Mouse (Mus musculus) heart, embryonic 11.5 days (tissue): ENCODE results near the gene Fam221a. TPM values are rescaled to one million over a fixed set of nuclear protein-coding genes. Genes with fewer than 3 reads are reported as not detected.
"Not testable (repeated sequence)": the region's sequence is repeated elsewhere in the genome, so short reads cannot be mapped to it uniquely, and the experiment has no call there.

Experiments used
- ATAC-seq: fragments of 200-750 bp; cut with Nextera tagmentation; replicated peaks from 2 replicates; pipeline ENCODE4 v1.8.0; 2017; ENCODE audit warnings: moderate library complexity; ENCODE audit not compliant: insufficient number of reproducible peaks, low FRiP score, low TSS enrichment
- H3K27ac ChIP-seq: fragments of 300-500 bp; sonication (generic); 2 replicates; pipeline ENCODE4 v1.5.1; 2014; ENCODE audit warnings: mild to moderate bottlenecking, low read depth, low read length
- H3K27me3 ChIP-seq: fragments of 300-500 bp; sonication (generic); 2 replicates; pipeline ENCODE4 v1.6.1; 2014; ENCODE audit warnings: mild to moderate bottlenecking, low read length, mixed read lengths; ENCODE audit not compliant: control insufficient read depth, insufficient read depth
- H3K36me3 ChIP-seq: fragments of 300-500 bp; sonication (generic); 2 replicates; pipeline ENCODE4 v1.6.1; 2014; ENCODE audit warnings: mild to moderate bottlenecking, low read length, moderate library complexity, mixed read lengths; ENCODE audit not compliant: control insufficient read depth, insufficient read depth
- H3K4me1 ChIP-seq: fragments of 300-500 bp; sonication (generic); 2 replicates; pipeline ENCODE4 v1.6.1; 2014; ENCODE audit warnings: low read length; ENCODE audit not compliant: control insufficient read depth, insufficient read depth
- H3K4me2 ChIP-seq: fragments of 300-500 bp; sonication (generic); 2 replicates; pipeline ENCODE4 v1.6.1; 2014; ENCODE audit warnings: mild to moderate bottlenecking, moderate library complexity
- H3K4me3 ChIP-seq: fragments of 300-500 bp; sonication (generic); 2 replicates; pipeline ENCODE4 v1.5.1; 2014; ENCODE audit warnings: low read depth, low read length
- H3K9ac ChIP-seq: fragments of 300-500 bp; sonication (generic); 2 replicates; pipeline ENCODE4 v1.6.1; 2014; ENCODE audit warnings: mild to moderate bottlenecking, low read depth, low read length, moderate library complexity
- H3K9me3 ChIP-seq: fragments of 300-500 bp; sonication (generic); replicated peaks from 2 replicates; pipeline ENCODE4 v1.6.1; 2016; ENCODE audit warnings: low read length; ENCODE audit not compliant: control insufficient read depth
- WGBS: fragments of 180-500 bp; shearing (Covaris S2); extraction: QIAGEN DNeasy Blood & Tissue Kit; methylation state at CpG from one replicate; pipeline ENCODE4 v1.1.7; 2014; ENCODE audit not compliant: insufficient replicate concordance; 5-methylcytosine and 5-hydroxymethylcytosine counted together
- polyA plus RNA-seq: library from polyadenylated mRNA; unstranded; fragments of >200 nt; fragmentation: Nextera tagmentation; extraction: Ambion mirVana; gene quantifications from 2 replicates; pipeline ENCODE4 v1.2.1, GENCODE M21; 2014

Gene Fam221a
- polyA plus RNA-seq, 1 experiment from 2014 or later = 4.6 TPM

GRCm38 (mm10) chr6:49398365-49398764, 30.8 kb downstream of the Fam221a start:
- Histone ChIP-seq H3K4me2 (no peak overlapping the region), H3K9ac (no peak overlapping the region), H3K9me3 (no peaks in the 10 kb centered on the region), H3K4me1 (no peaks in the 10 kb centered on the region), H3K27me3 (no peaks in the 10 kb centered on the region), H3K36me3 (no peaks in the 10 kb centered on the region), H3K27ac (no peak overlapping the region), H3K4me3 (no peak overlapping the region)
- ATAC-seq = no peak

DNA sequence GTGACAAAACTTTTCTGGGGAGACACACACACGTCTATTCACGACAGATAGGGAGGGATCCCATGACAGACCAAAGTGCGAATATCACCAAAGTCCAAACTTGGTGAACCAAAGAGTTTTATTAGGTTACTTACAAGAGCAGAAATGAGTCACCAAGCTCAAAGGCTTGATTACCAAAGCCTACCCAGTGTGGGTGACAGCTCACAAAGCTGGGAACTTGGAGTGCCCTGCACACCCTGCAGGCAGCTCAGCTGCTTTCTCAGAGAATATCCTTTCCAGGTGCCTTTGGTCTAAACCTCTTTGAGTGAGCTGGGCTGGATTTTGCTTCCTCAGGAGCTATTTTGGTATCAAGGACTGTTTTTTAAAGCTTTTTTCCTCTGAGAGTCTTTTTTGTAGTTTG, 43.3 kb downstream of the Fam221a start:
- no peak overlapping the region for H3K4me3 ChIP-seq
- no peaks in the 10 kb centered on the region for H3K36me3 ChIP-seq
- no peak overlapping the region for H3K27ac ChIP-seq
- H3K9me3 ChIP-seq = no peaks in the 10 kb centered on the region
- no peak for ATAC-seq
- H3K4me2 ChIP-seq = no peak overlapping the region
- H3K4me1 ChIP-seq = no peaks in the 10 kb centered on the region
- H3K27me3 ChIP-seq = no peaks in the 10 kb centered on the region
- H3K9ac ChIP-seq = no peak overlapping the region
- 72% methylated on average over 3 of the region's 3 CpGs for WGBS

DNA sequence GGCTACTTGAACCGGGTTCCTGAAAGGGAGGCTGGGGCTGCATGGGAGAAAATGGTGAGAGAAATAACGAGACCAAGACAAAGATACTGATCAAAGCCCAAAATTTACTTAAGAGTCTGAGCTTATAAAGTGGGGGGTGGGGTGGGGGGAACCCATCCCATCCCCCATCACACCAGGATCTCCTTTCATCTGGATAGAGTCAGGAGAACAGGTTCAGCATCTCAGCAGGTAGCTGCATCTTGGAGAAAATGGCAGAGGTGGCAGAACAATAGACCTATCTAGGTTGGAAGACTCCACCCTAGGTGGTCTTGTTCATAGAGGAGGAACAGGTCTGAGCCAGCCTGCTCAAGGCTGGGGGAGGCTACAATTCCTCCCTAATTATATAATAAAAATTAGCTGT, 45.4 kb downstream of the Fam221a start:
- not testable (repeated sequence) for H3K4me3 ChIP-seq, H3K27me3 ChIP-seq, ATAC-seq, H3K27ac ChIP-seq, H3K4me1 ChIP-seq, H3K4me2 ChIP-seq, H3K9me3 ChIP-seq, H3K36me3 ChIP-seq, H3K9ac ChIP-seq
- WGBS = 60% methylated on average over 2 of the region's 2 CpGs

GRCm38 (mm10) chr6:49415971-49416370, 48.4 kb downstream of the Fam221a start:
- no peaks in the 10 kb centered on the region for H3K4me1 ChIP-seq
- H3K9ac ChIP-seq = no peak overlapping the region
- 77% methylated on average over 1 of the region's 1 CpGs for WGBS
- no peak for ATAC-seq
- no peaks in the 10 kb centered on the region for H3K36me3 ChIP-seq
- H3K9me3 ChIP-seq = no peaks in the 10 kb centered on the region
- no peak overlapping the region for H3K27ac ChIP-seq
- no peak overlapping the region for H3K4me2 ChIP-seq
- H3K4me3 ChIP-seq = no peak overlapping the region
- no peaks in the 10 kb centered on the region for H3K27me3 ChIP-seq

DNA sequence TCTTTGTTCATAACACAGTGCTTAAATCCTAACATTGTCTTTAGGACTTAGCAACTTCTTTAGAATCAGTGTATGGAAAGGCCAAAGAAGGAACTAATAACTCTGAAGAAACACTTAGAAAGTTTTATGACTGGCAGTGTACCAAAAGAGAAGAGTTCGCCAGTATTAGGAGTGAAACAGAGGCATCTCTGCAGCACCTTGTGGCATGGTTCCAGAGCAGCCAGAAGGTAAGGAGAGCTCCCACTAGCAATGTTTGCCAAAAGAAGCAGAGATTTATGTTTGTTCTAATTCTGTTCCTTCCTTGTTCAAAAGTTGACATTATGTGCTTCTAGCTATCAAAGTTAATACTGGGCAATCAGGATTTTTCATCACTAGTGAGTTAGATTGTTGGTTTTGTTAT, 69.8 kb downstream of the Fam221a start:
- H3K4me1 ChIP-seq = no peaks in the 10 kb centered on the region
- H3K4me2 ChIP-seq = no peak overlapping the region
- no peak overlapping the region for H3K4me3 ChIP-seq
- ATAC-seq = no peak
- no peaks in the 10 kb centered on the region for H3K9me3 ChIP-seq
- no peaks in the 10 kb centered on the region for H3K27me3 ChIP-seq
- WGBS = 63% methylated on average over 1 of the region's 1 CpGs
- no peak overlapping the region for H3K27ac ChIP-seq
- no peaks in the 10 kb centered on the region for H3K36me3 ChIP-seq
- H3K9ac ChIP-seq = no peak overlapping the region

Other genes starting within 250 kb of the Fam221a start
- 74.4 and 78.3 TPM in 2 replicates for gene Igf2bp3, start 152.8 kb upstream of the Fam221a start, polyA plus RNA-seq
- gene Tra2a, start 103.7 kb upstream of the Fam221a start, polyA plus RNA-seq = 27.3 and 40.4 TPM in 2 replicates
- gene Ccdc126, start 48.5 kb upstream of the Fam221a start, polyA plus RNA-seq = 7.1 and 7.9 TPM in 2 replicates
- gene Stk31, start 27.9 kb downstream of the Fam221a start, polyA plus RNA-seq = 0.17 and 0.20 TPM in 2 replicates